Mouse (Mus musculus): Measurements from ENCODE around the gene Xlr5b. TPM values are rescaled to one million over a fixed set of nuclear protein-coding genes. Genes with fewer than 3 reads are reported as not detected.
"Not testable (repeated sequence)": the region's sequence is repeated elsewhere in the genome, so short reads cannot be mapped to it uniquely, and the experiment has no call there.

The Xlr5b gene
- polyA plus RNA-seq (2015; fragmentation: Nextera tagmentation; extraction: Ambion mirVana): not detected in 2 replicates

DNA sequence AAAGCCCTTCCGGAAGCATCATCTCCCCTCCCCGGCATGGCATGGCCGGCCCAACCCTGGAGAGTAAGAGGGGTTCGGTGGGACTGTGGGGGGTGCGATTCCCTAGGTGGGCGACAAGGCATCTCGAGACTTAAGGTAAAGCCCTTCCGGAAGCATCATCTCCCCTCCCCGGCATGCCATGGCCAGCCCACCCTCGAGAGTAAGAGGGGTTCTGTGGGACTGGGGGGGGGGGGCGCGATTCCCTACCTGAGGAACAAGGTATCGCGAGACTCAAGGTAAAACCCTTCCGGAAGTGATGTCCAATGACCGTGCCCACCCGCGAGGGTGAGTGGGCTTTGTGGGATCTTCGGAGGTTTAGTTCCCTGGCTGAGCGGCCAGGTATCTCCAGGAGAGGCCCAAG is at the start of gene Xlr5b:
Xlr5b (plus strand) TSS at position 301 of the 400 bp plus-strand sequence.
- not testable (repeated sequence) for H3K9me3 ChIP-seq (ENCODE audit: control insufficient read depth, low read length); ATAC-seq; H3K36me3 ChIP-seq (ENCODE audit: control insufficient read depth, insufficient read depth, low read length); H3K27ac ChIP-seq (ENCODE audit: low read depth, low read length); H3K4me3 ChIP-seq (ENCODE audit: low read length); H3K4me1 ChIP-seq (ENCODE audit: control insufficient read depth, insufficient read depth, low read depth, low read length); H3K9ac ChIP-seq (ENCODE audit: low read depth, low read length); H3K4me2 ChIP-seq (ENCODE audit: low read length); H3K27me3 ChIP-seq (replicated peaks; ENCODE audit: control insufficient read depth, insufficient read depth, low read length)
- no CpG with 5 or more reads among the region's 20 CpGs for WGBS

DNA sequence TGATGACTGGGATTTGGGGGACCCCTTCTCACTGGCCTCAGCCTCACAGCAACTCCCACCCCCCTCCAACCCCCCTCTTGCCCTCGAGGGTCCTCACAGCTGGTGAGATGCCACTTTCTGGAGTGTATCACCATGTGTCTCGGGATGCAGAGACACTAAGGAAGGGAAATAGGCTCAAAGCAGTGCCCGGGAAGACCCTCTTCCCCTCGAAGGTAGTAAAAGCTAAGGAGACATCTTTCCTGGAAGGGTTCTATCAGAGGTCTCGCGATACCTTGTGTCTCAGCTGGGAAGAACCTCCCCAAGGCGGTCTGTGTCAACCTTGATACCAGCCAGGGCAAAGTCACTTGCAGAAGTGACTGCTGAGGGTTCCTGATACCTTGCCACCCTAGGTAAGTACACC is 31.8 kb upstream of the Xlr5b start, which contains the start of gene Gm14685:
Gm14685 (plus strand) TSS at position 301 of the 400 bp plus-strand sequence.
- ATAC-seq; H3K36me3 ChIP-seq (ENCODE audit: control insufficient read depth, insufficient read depth, low read length); H3K9ac ChIP-seq (ENCODE audit: low read depth, low read length); H3K27me3 ChIP-seq (replicated peaks; ENCODE audit: control insufficient read depth, insufficient read depth, low read length); H3K4me3 ChIP-seq (ENCODE audit: low read length); H3K4me2 ChIP-seq (ENCODE audit: low read length); H3K27ac ChIP-seq (ENCODE audit: low read depth, low read length); H3K9me3 ChIP-seq (ENCODE audit: control insufficient read depth, low read length); H3K4me1 ChIP-seq (ENCODE audit: control insufficient read depth, insufficient read depth, low read depth, low read length): not testable (repeated sequence)
- WGBS: no CpG with 5 or more reads among the region's 7 CpGs

DNA sequence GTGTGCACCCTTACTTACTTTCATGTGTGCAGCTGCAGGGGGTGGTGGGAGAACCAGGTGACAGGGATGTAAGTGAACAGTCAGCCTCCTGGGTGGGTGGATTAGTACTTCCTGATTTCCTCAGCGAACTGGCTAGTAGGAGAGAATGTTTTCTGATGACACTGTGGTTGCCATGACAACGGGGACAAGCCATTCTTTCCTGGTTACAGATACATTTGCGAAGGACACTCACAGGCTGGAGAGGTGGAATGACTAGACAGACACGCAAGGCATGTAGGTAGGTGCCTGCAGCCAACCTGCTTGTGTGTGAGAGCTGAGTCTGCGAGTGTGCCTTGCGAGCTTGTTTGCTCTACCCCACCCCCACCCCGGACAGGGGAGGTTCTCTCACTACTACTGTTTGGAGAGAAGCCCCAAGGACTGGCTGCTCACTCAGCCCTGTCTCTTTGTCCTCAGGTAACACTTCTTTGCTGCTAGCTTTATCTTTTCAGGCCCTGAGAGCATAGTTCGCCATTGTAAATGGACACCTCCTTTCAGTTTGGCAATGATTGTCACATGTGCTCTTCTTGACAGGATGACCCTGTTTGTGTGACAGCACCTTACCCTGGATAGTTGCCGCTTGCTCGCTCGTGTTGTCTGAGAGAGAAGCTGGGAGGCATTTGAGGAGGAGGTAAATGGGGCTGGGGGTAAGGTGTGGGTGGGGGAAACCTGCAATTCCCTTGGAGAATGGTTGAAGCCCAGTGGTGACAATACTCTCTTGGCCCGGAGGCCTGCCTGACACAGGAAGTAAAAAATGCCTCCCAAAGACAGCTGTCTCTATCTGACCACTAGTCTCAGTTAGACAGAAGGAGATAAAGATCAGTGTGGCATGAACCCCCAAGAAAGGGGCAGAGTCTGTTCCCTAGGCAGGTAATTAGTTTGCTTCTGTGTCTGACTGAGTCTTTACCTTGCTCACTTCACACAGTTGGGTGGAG is 25.5 kb upstream of the Xlr5b start:
- not testable (repeated sequence) for H3K4me3 ChIP-seq (ENCODE audit: low read length); H3K36me3 ChIP-seq (ENCODE audit: control insufficient read depth, insufficient read depth, low read length); H3K9ac ChIP-seq (ENCODE audit: low read depth, low read length); H3K4me1 ChIP-seq (ENCODE audit: control insufficient read depth, insufficient read depth, low read depth, low read length); H3K27ac ChIP-seq (ENCODE audit: low read depth, low read length); H3K9me3 ChIP-seq (ENCODE audit: control insufficient read depth, low read length); H3K27me3 ChIP-seq (replicated peaks; ENCODE audit: control insufficient read depth, insufficient read depth, low read length); H3K4me2 ChIP-seq (ENCODE audit: low read length)
- ATAC-seq: peak; percentile 92
- WGBS: no CpG with 5 or more reads among the region's 12 CpGs

DNA sequence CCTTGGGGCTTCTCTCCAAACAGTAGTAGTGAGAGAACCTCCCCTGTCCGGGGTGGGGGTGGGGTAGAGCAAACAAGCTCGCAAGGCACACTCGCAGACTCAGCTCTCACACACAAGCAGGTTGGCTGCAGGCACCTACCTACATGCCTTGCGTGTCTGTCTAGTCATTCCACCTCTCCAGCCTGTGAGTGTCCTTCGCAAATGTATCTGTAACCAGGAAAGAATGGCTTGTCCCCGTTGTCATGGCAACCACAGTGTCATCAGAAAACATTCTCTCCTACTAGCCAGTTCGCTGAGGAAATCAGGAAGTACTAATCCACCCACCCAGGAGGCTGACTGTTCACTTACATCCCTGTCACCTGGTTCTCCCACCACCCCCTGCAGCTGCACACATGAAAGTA is 5.4 kb upstream of the Xlr5b start:
- not testable (repeated sequence) for H3K4me2 ChIP-seq (ENCODE audit: low read length); H3K4me1 ChIP-seq (ENCODE audit: control insufficient read depth, insufficient read depth, low read depth, low read length); H3K27ac ChIP-seq (ENCODE audit: low read depth, low read length); H3K36me3 ChIP-seq (ENCODE audit: control insufficient read depth, insufficient read depth, low read length); H3K4me3 ChIP-seq (ENCODE audit: low read length); H3K27me3 ChIP-seq (replicated peaks; ENCODE audit: control insufficient read depth, insufficient read depth, low read length); H3K9me3 ChIP-seq (ENCODE audit: control insufficient read depth, low read length); H3K9ac ChIP-seq (ENCODE audit: low read depth, low read length)
- peak; percentile 88 for ATAC-seq
- no CpG with 5 or more reads among the region's 7 CpGs for WGBS

DNA sequence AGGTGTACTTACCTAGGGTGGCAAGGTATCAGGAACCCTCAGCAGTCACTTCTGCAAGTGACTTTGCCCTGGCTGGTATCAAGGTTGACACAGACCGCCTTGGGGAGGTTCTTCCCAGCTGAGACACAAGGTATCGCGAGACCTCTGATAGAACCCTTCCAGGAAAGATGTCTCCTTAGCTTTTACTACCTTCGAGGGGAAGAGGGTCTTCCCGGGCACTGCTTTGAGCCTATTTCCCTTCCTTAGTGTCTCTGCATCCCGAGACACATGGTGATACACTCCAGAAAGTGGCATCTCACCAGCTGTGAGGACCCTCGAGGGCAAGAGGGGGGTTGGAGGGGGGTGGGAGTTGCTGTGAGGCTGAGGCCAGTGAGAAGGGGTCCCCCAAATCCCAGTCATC is 754 bp downstream of the Xlr5b start, which contains the start of gene DXBay18:
DXBay18 (minus strand) TSS at position 101 of the 400 bp plus-strand sequence.
- H3K27ac ChIP-seq (ENCODE audit: low read depth, low read length); H3K9ac ChIP-seq (ENCODE audit: low read depth, low read length); H3K4me3 ChIP-seq (ENCODE audit: low read length); H3K9me3 ChIP-seq (ENCODE audit: control insufficient read depth, low read length); H3K4me2 ChIP-seq (ENCODE audit: low read length); H3K27me3 ChIP-seq (replicated peaks; ENCODE audit: control insufficient read depth, insufficient read depth, low read length); H3K36me3 ChIP-seq (ENCODE audit: control insufficient read depth, insufficient read depth, low read length); ATAC-seq; H3K4me1 ChIP-seq (ENCODE audit: control insufficient read depth, insufficient read depth, low read depth, low read length): not testable (repeated sequence)
- no CpG with 5 or more reads among the region's 7 CpGs for WGBS

DNA sequence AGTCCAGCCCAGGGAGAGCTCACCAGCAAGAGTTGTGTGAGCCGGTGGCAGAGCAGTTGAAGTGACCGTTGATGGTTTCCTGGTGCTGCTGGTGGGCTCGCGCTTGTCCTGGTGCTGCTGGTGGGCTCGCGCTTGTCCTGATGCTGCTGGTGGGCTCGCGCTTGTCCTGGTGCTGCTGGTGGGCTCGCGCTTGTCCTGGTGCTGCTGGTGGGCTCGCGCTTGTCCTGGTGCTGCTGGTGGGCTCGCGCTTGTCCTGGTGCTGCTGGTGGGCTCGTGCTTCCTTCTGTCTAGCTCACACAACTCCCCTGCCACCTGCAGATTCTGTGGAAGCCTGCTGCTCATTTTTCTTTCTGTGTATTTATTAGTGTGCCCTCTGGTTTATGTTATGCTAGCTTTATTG is 28.3 kb downstream of the Xlr5b start, which contains the start of gene Spin2d:
Spin2d (minus strand) TSS at position 101 of the 400 bp plus-strand sequence.
- 91% methylated on average over 6 of the region's 15 CpGs for WGBS
- not testable (repeated sequence) for H3K27ac ChIP-seq (ENCODE audit: low read depth, low read length); H3K4me3 ChIP-seq (ENCODE audit: low read length); H3K36me3 ChIP-seq (ENCODE audit: control insufficient read depth, insufficient read depth, low read length); H3K9me3 ChIP-seq (ENCODE audit: control insufficient read depth, low read length); H3K9ac ChIP-seq (ENCODE audit: low read depth, low read length); H3K4me2 ChIP-seq (ENCODE audit: low read length); H3K4me1 ChIP-seq (ENCODE audit: control insufficient read depth, insufficient read depth, low read depth, low read length); H3K27me3 ChIP-seq (replicated peaks; ENCODE audit: control insufficient read depth, insufficient read depth, low read length); ATAC-seq

DNA sequence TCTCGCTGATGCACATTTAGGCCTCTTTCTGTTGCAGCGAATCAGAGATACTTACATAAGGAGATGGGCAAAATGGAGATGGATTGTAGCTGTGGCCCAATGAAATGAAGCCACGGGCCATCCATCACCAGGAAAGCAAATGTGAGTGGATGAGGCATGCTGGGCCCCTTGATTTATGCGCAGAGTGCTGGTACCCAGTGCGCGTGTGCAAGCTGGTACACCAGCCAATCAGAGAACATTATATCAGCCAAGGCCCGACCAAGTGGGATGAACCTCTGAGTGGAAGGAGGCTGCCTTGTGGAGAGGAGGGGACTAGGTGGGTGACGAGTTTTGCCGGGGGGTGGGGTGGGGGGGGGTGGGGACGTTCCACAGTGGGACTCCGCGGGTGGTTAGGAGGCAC is 43.3 kb downstream of the Xlr5b start, which contains the start of gene Xlr3b:
Xlr3b (plus strand) TSS at position 274 of the 400 bp plus-strand sequence.
- not testable (repeated sequence) for H3K4me1 ChIP-seq (ENCODE audit: control insufficient read depth, insufficient read depth, low read depth, low read length); H3K36me3 ChIP-seq (ENCODE audit: control insufficient read depth, insufficient read depth, low read length); H3K27ac ChIP-seq (ENCODE audit: low read depth, low read length); H3K27me3 ChIP-seq (replicated peaks; ENCODE audit: control insufficient read depth, insufficient read depth, low read length); H3K4me2 ChIP-seq (ENCODE audit: low read length); H3K9me3 ChIP-seq (ENCODE audit: control insufficient read depth, low read length); H3K9ac ChIP-seq (ENCODE audit: low read depth, low read length); H3K4me3 ChIP-seq (ENCODE audit: low read length)
- ATAC-seq: peak; percentile 64
- WGBS: 89% methylated on average over 12 of the region's 12 CpGs

Other genes with a start within 250 kb of the Xlr5b start
- gene Cetn2, start 230.4 kb upstream of the Xlr5b start, polyA plus RNA-seq (2015; fragmentation: Nextera tagmentation; extraction: Ambion mirVana): 66.8 and 70.1 TPM in 2 replicates
- gene Nsdhl, start 230.2 kb upstream of the Xlr5b start, polyA plus RNA-seq (2015; fragmentation: Nextera tagmentation; extraction: Ambion mirVana): 51.2 and 54.5 TPM in 2 replicates
- 1.3 and 2.0 TPM in 2 replicates for gene Zfp185, start 161.5 kb upstream of the Xlr5b start, polyA plus RNA-seq (2015; fragmentation: Nextera tagmentation; extraction: Ambion mirVana)
- 0.16 and 0.43 TPM in 2 replicates for gene Pnma5, start 111.7 kb upstream of the Xlr5b start, polyA plus RNA-seq (2015; fragmentation: Nextera tagmentation; extraction: Ambion mirVana)
- gene Pnma3, start 84.0 kb upstream of the Xlr5b start, polyA plus RNA-seq (2015; fragmentation: Nextera tagmentation; extraction: Ambion mirVana): 4.4 and 6.6 TPM in 2 replicates
- 0.29 TPM in 1 of 2 replicates, not detected in the other for gene Xlr4a, start 66.3 kb upstream of the Xlr5b start, polyA plus RNA-seq (2015; fragmentation: Nextera tagmentation; extraction: Ambion mirVana)
- gene Xlr3a, start 51.7 kb upstream of the Xlr5b start, polyA plus RNA-seq (2015; fragmentation: Nextera tagmentation; extraction: Ambion mirVana): 4.1 and 4.2 TPM in 2 replicates
- gene Gm14685, start 31.7 kb upstream of the Xlr5b start, polyA plus RNA-seq (2015; fragmentation: Nextera tagmentation; extraction: Ambion mirVana): 0.72 and 1.9 TPM in 2 replicates
- gene DXBay18, start 654 bp downstream of the Xlr5b start, polyA plus RNA-seq (2015; fragmentation: Nextera tagmentation; extraction: Ambion mirVana): 0.38 and 1.0 TPM in 2 replicates
- gene Spin2d, start 28.2 kb downstream of the Xlr5b start, polyA plus RNA-seq (2015; fragmentation: Nextera tagmentation; extraction: Ambion mirVana): not detected in 2 replicates
- 12.7 and 16.0 TPM in 2 replicates for gene Xlr3b, start 43.4 kb downstream of the Xlr5b start, polyA plus RNA-seq (2015; fragmentation: Nextera tagmentation; extraction: Ambion mirVana)
- 0.66 and 0.75 TPM in 2 replicates for gene Xlr4b, start 65.5 kb downstream of the Xlr5b start, polyA plus RNA-seq (2015; fragmentation: Nextera tagmentation; extraction: Ambion mirVana)
- 33.0 and 34.3 TPM in 2 replicates for gene F8a, start 79.5 kb downstream of the Xlr5b start, polyA plus RNA-seq (2015; fragmentation: Nextera tagmentation; extraction: Ambion mirVana)
- not detected in 2 replicates for gene Xlr4c, start 94.3 kb downstream of the Xlr5b start, polyA plus RNA-seq (2015; fragmentation: Nextera tagmentation; extraction: Ambion mirVana)
- gene Xlr3c, start 116.6 kb downstream of the Xlr5b start, polyA plus RNA-seq (2015; fragmentation: Nextera tagmentation; extraction: Ambion mirVana): 0.11 TPM in 1 of 2 replicates, not detected in the other
- not detected in 2 replicates for gene Xlr5a, start 144.2 kb downstream of the Xlr5b start, polyA plus RNA-seq (2015; fragmentation: Nextera tagmentation; extraction: Ambion mirVana)
- not detected in 2 replicates for gene Xlr5c, start 144.2 kb downstream of the Xlr5b start, polyA plus RNA-seq (2015; fragmentation: Nextera tagmentation; extraction: Ambion mirVana)
- not detected in 2 replicates for gene Gm45015, start 188.0 kb downstream of the Xlr5b start, polyA plus RNA-seq (2015; fragmentation: Nextera tagmentation; extraction: Ambion mirVana)
- gene Zfp275, start 193.8 kb downstream of the Xlr5b start, polyA plus RNA-seq (2015; fragmentation: Nextera tagmentation; extraction: Ambion mirVana): 8.4 and 12.5 TPM in 2 replicates
- gene Gm18336, start 249.9 kb downstream of the Xlr5b start, polyA plus RNA-seq (2015; fragmentation: Nextera tagmentation; extraction: Ambion mirVana): 0.09 and 0.15 TPM in 2 replicates